Mouse (Mus musculus): ENCODE measurements at regions not wholly inside any gene's neighbourhood (a gene's known extent, or its start where the extent isn't known, plus 50 kb on each side); places are given as distances from the start of the nearest gene placed in this dataset.

GRCm38 (mm10) chr6:116987243-116987642, 181.1 kb upstream of the Cxcl12 start:
- ATAC-seq (replicated peaks; ENCODE audit: low FRiP score, low TSS enrichment, poor library complexity, severe bottlenecking), result no peak

GRCm38 (mm10) chr6:116998948-116999682, 169.2 kb upstream of the Cxcl12 start:
- no peak for ATAC-seq (replicated peaks; ENCODE audit: low FRiP score, low TSS enrichment, poor library complexity, severe bottlenecking)

GRCm38 (mm10) chr6:116999940-117000339, 168.4 kb upstream of the Cxcl12 start:
- ATAC-seq (replicated peaks; ENCODE audit: low FRiP score, low TSS enrichment, poor library complexity, severe bottlenecking), result no peak

GRCm38 (mm10) chr6:117000951-117001725, 167.2 kb upstream of the Cxcl12 start:
- ATAC-seq (replicated peaks; ENCODE audit: low FRiP score, low TSS enrichment, poor library complexity, severe bottlenecking), result no peak

- ATAC-seq (replicated peaks; ENCODE audit: low FRiP score, low TSS enrichment, poor library complexity, severe bottlenecking), result no peak
Measured at GRCm38 (mm10) chr6:117012621-117013020, 155.7 kb upstream of the Cxcl12 start.

- ATAC-seq (replicated peaks; ENCODE audit: low FRiP score, low TSS enrichment, poor library complexity, severe bottlenecking), result no peak
Measured at GRCm38 (mm10) chr6:117015461-117015860, 152.9 kb upstream of the Cxcl12 start.

GRCm38 (mm10) chr6:117021851-117022250, 146.5 kb upstream of the Cxcl12 start:
- no peak for ATAC-seq (replicated peaks; ENCODE audit: low FRiP score, low TSS enrichment, poor library complexity, severe bottlenecking)

GRCm38 (mm10) chr6:117032042-117032746, 136.1 kb upstream of the Cxcl12 start:
- ATAC-seq (replicated peaks; ENCODE audit: low FRiP score, low TSS enrichment, poor library complexity, severe bottlenecking), result no peak

GRCm38 (mm10) chr6:117043744-117044143, 124.6 kb upstream of the Cxcl12 start:
- no peak for ATAC-seq (replicated peaks; ENCODE audit: low FRiP score, low TSS enrichment, poor library complexity, severe bottlenecking)

GRCm38 (mm10) chr6:117049459-117050010, 118.8 kb upstream of the Cxcl12 start:
- ATAC-seq (replicated peaks; ENCODE audit: low FRiP score, low TSS enrichment, poor library complexity, severe bottlenecking), result no peak

GRCm38 (mm10) chr6:117060688-117061087, 107.6 kb upstream of the Cxcl12 start:
- ATAC-seq (replicated peaks; ENCODE audit: low FRiP score, low TSS enrichment, poor library complexity, severe bottlenecking), result no peak

- ATAC-seq (replicated peaks; ENCODE audit: low FRiP score, low TSS enrichment, poor library complexity, severe bottlenecking), result no peak
Measured at GRCm38 (mm10) chr6:117067541-117068305, 100.6 kb upstream of the Cxcl12 start.

- no peak for ATAC-seq (replicated peaks; ENCODE audit: low FRiP score, low TSS enrichment, poor library complexity, severe bottlenecking)
Measured at GRCm38 (mm10) chr6:117071311-117071710, 97.0 kb upstream of the Cxcl12 start.

GRCm38 (mm10) chr6:117071857-117072256, 96.5 kb upstream of the Cxcl12 start:
- ATAC-seq (replicated peaks; ENCODE audit: low FRiP score, low TSS enrichment, poor library complexity, severe bottlenecking), result no peak

GRCm38 (mm10) chr6:117079500-117079899, 88.8 kb upstream of the Cxcl12 start:
- no peak for ATAC-seq (replicated peaks; ENCODE audit: low FRiP score, low TSS enrichment, poor library complexity, severe bottlenecking)

GRCm38 (mm10) chr6:117080973-117081372, 87.4 kb upstream of the Cxcl12 start:
- ATAC-seq (replicated peaks; ENCODE audit: low FRiP score, low TSS enrichment, poor library complexity, severe bottlenecking), result no peak

GRCm38 (mm10) chr6:117084211-117084610, 84.1 kb upstream of the Cxcl12 start:
- ATAC-seq (replicated peaks; ENCODE audit: low FRiP score, low TSS enrichment, poor library complexity, severe bottlenecking), result no peak

GRCm38 (mm10) chr6:117084833-117085500, 83.4 kb upstream of the Cxcl12 start:
- no peak for ATAC-seq (replicated peaks; ENCODE audit: low FRiP score, low TSS enrichment, poor library complexity, severe bottlenecking)

- no peak for ATAC-seq (replicated peaks; ENCODE audit: low FRiP score, low TSS enrichment, poor library complexity, severe bottlenecking)
Measured at GRCm38 (mm10) chr6:117094742-117095141, 73.6 kb upstream of the Cxcl12 start.

All from megakaryocyte-erythroid progenitor cell, adult 5-6 weeks (primary cell).